Mouse (Mus musculus) forebrain, embryonic 11.5 days (tissue): Measurements from ENCODE around the gene Maf. TPM values are rescaled to one million over a fixed set of nuclear protein-coding genes. Genes with fewer than 3 reads are reported as not detected.
A peak's percentile ranks its signal among the peaks of the same experiment; 100 is the strongest.

Experiments
- ATAC-seq: fragments of 200-750 bp; cut with Nextera tagmentation; replicated peaks from 2 replicates; pipeline ENCODE4 v1.8.0; 2017; ENCODE audit warnings: moderate TSS enrichment; ENCODE audit not compliant: low FRiP score
- DNase-seq: peaks from one replicate; pipeline ENCODE4 v3.0.0-alpha.2; 2017; ENCODE audit warnings: low spot score
- H3K27ac ChIP-seq: fragments of 300-500 bp; sonication (generic); 2 replicates; pipeline ENCODE4 v1.5.1; 2014; ENCODE audit warnings: low read depth, low read length
- H3K27me3 ChIP-seq: fragments of 300-500 bp; sonication (generic); 2 replicates; pipeline ENCODE4 v1.6.1; 2014; ENCODE audit warnings: mild to moderate bottlenecking, low read length, mixed read lengths; ENCODE audit not compliant: control insufficient read depth, insufficient read depth
- H3K36me3 ChIP-seq: fragments of 300-500 bp; sonication (generic); 2 replicates; pipeline ENCODE4 v1.6.1; 2014; ENCODE audit warnings: mild to moderate bottlenecking, low read length, moderate library complexity, mixed read lengths; ENCODE audit not compliant: control insufficient read depth, insufficient read depth
- H3K4me1 ChIP-seq: fragments of 300-500 bp; sonication (generic); replicated peaks from 2 replicates; pipeline ENCODE4 v1.6.1; 2014; ENCODE audit warnings: low read length, mixed read lengths; ENCODE audit not compliant: control insufficient read depth, insufficient read depth
- H3K4me2 ChIP-seq: fragments of 300-500 bp; sonication (generic); 2 replicates; pipeline ENCODE4 v1.6.1; 2014; ENCODE audit warnings: low read depth, mild to moderate bottlenecking, low read length, moderate library complexity, mixed read lengths; ENCODE audit not compliant: severe bottlenecking
- H3K4me3 ChIP-seq: fragments of 300-500 bp; sonication (generic); 2 replicates; pipeline ENCODE4 v1.5.1; 2014; ENCODE audit warnings: low read depth, low read length
- H3K9ac ChIP-seq: fragments of 300-500 bp; sonication (generic); 2 replicates; pipeline ENCODE4 v1.6.1; 2014; ENCODE audit warnings: low read length
- H3K9me3 ChIP-seq: fragments of 300-500 bp; sonication (generic); 2 replicates; pipeline ENCODE4 v1.6.1; 2016; ENCODE audit warnings: low read length, mixed read lengths; ENCODE audit not compliant: control insufficient read depth
- WGBS: fragments of 180-500 bp; shearing (Covaris S2); extraction: QIAGEN DNeasy Blood & Tissue Kit; methylation state at CpG from one replicate; pipeline ENCODE4 v1.1.7; 2014; 5-methylcytosine and 5-hydroxymethylcytosine counted together
- polyA plus RNA-seq: library from polyadenylated mRNA; unstranded; fragments of >200 nt; fragmentation: Nextera tagmentation; extraction: Ambion mirVana; gene quantifications from 2 replicates; pipeline ENCODE4 v1.2.1, GENCODE M21; 2014

The Maf gene
- polyA plus RNA-seq, 1 experiment from 2014 or later = 4.0 TPM

GRCm38 (mm10) chr8:115741964-115742363 lies 34.4 kb upstream of the Maf start:
- Histone ChIP-seq H3K4me3 (no peak overlapping the region), H3K9ac (no peak overlapping the region), H3K9me3 (no peaks in the 10 kb centered on the region), H3K36me3 (no peaks in the 10 kb centered on the region), H3K4me2 (no peak overlapping the region), H3K4me1 (no peaks in the 10 kb centered on the region), H3K27ac (no peak overlapping the region), H3K27me3 (no peaks in the 10 kb centered on the region)
- WGBS = 93% methylated on average over 6 of the region's 6 CpGs
- DNase-seq (peak; percentile 6), ATAC-seq (no peak)

GRCm38 (mm10) chr8:115739756-115740155 lies 32.2 kb upstream of the Maf start:
- Histone ChIP-seq H3K4me2 (no peak overlapping the region), H3K9me3 (no peaks in the 10 kb centered on the region), H3K36me3 (no peaks in the 10 kb centered on the region), H3K9ac (no peak overlapping the region), H3K4me3 (no peak overlapping the region), H3K27ac (no peak overlapping the region), H3K4me1 (no peaks in the 10 kb centered on the region), H3K27me3 (no peaks in the 10 kb centered on the region)
- peak; percentile 7 for DNase-seq
- WGBS = 94% methylated on average over 4 of the region's 4 CpGs
- ATAC-seq = no peak

- H3K27ac ChIP-seq = no peak overlapping the region
- WGBS = 54% methylated on average over 6 of the region's 6 CpGs
- H3K9ac ChIP-seq = no peak overlapping the region
- H3K36me3 ChIP-seq = no peaks in the 10 kb centered on the region
- H3K4me3 ChIP-seq = no peak overlapping the region
- DNase-seq (peak; percentile 43), ATAC-seq (no peak)
- H3K4me2 ChIP-seq = no peak overlapping the region
- no peaks in the 10 kb centered on the region for H3K27me3 ChIP-seq
- no peaks in the 10 kb centered on the region for H3K4me1 ChIP-seq
- no peaks in the 10 kb centered on the region for H3K9me3 ChIP-seq
Measured at GRCm38 (mm10) chr8:115732401-115732800, 24.8 kb upstream of the Maf start.

- ATAC-seq (no peak), DNase-seq (no peak)
- H3K27me3 ChIP-seq = no peaks in the 10 kb centered on the region
- H3K27ac ChIP-seq = no peak overlapping the region
- H3K4me3 ChIP-seq = no peak overlapping the region
- H3K4me1 ChIP-seq = no peaks in the 10 kb centered on the region
- WGBS = 90% methylated on average over 3 of the region's 3 CpGs
- H3K9me3 ChIP-seq = no peaks in the 10 kb centered on the region
- no peak overlapping the region for H3K4me2 ChIP-seq
- H3K36me3 ChIP-seq = no peaks in the 10 kb centered on the region
- H3K9ac ChIP-seq = no peak overlapping the region
Measured at GRCm38 (mm10) chr8:115726807-115727206, 19.2 kb upstream of the Maf start.

GRCm38 (mm10) chr8:115726231-115726630 lies 18.6 kb upstream of the Maf start:
- H3K9me3 ChIP-seq = no peaks in the 10 kb centered on the region
- no peak for ATAC-seq
- 61% methylated on average over 4 of the region's 4 CpGs for WGBS

GRCm38 (mm10) chr8:115719126-115719525 lies 11.5 kb upstream of the Maf start:
- ATAC-seq (no peak), DNase-seq (no peak)
- Histone ChIP-seq H3K4me2 (no peak overlapping the region), H3K27ac (no peak overlapping the region), H3K27me3 (no peaks in the 10 kb centered on the region), H3K4me3 (no peak overlapping the region), H3K9me3 (no peaks in the 10 kb centered on the region), H3K4me1 (no peaks in the 10 kb centered on the region), H3K36me3 (no peaks in the 10 kb centered on the region), H3K9ac (no peak overlapping the region)
- 91% methylated on average over 7 of the region's 7 CpGs for WGBS

More at GRCm38 (mm10) chr8:115726231-115726630, 18.6 kb upstream of the Maf start:
- Histone ChIP-seq H3K4me1 (no peaks in the 10 kb centered on the region), H3K4me2 (no peak overlapping the region), H3K4me3 (no peak overlapping the region), H3K27me3 (no peaks in the 10 kb centered on the region), H3K27ac (no peak overlapping the region), H3K9ac (no peak overlapping the region), H3K36me3 (no peaks in the 10 kb centered on the region)
- DNase-seq = no peak

- H3K4me1 ChIP-seq = no peaks in the 10 kb centered on the region
- no peaks in the 10 kb centered on the region for H3K27me3 ChIP-seq
- H3K36me3 ChIP-seq = no peaks in the 10 kb centered on the region
- no peaks in the 10 kb centered on the region for H3K9me3 ChIP-seq
- no peak overlapping the region for H3K9ac ChIP-seq
- ATAC-seq (no peak), DNase-seq (no peak)
- H3K4me3 ChIP-seq = no peak overlapping the region
- H3K4me2 ChIP-seq = no peak overlapping the region
- no peak overlapping the region for H3K27ac ChIP-seq
- 89% methylated on average over 6 of the region's 6 CpGs for WGBS
Measured at GRCm38 (mm10) chr8:115718621-115719020, 11.0 kb upstream of the Maf start.

- no peak for DNase-seq
- Histone ChIP-seq H3K9ac (no peak overlapping the region), H3K4me3 (no peak overlapping the region), H3K36me3 (no peaks in the 10 kb centered on the region), H3K27me3 (peaks cover under 1% of the 10 kb centered on the region; the same call in 1 of the 2 replicates), H3K4me2 (no peak overlapping the region), H3K9me3 (no peaks in the 10 kb centered on the region), H3K4me1 (no peaks in the 10 kb centered on the region), H3K27ac (no peak overlapping the region)
- ATAC-seq = no peak
- 87% methylated on average over 4 of the region's 4 CpGs for WGBS
Measured at GRCm38 (mm10) chr8:115715262-115715661, 7.7 kb upstream of the Maf start.

- H3K4me1 ChIP-seq = peaks cover 3% of the 10 kb centered on the region; the same call in 1 of the 2 replicates
- WGBS = 67% methylated on average over 11 of the region's 11 CpGs
- H3K27ac ChIP-seq = no peak overlapping the region
- no peak overlapping the region for H3K4me3 ChIP-seq
- ATAC-seq (no peak), DNase-seq (no peak)
- no peaks in the 10 kb centered on the region for H3K9me3 ChIP-seq
- H3K4me2 ChIP-seq = no peak overlapping the region
- no peaks in the 10 kb centered on the region for H3K36me3 ChIP-seq
- H3K27me3 ChIP-seq = peaks cover 2% of the 10 kb centered on the region; the same call in 1 of the 2 replicates
- no peak overlapping the region for H3K9ac ChIP-seq
Measured at GRCm38 (mm10) chr8:115711106-115711505, 3.5 kb upstream of the Maf start.
